Mouse (Mus musculus): ENCODE results near the gene Hsd17b3.

DNA sequence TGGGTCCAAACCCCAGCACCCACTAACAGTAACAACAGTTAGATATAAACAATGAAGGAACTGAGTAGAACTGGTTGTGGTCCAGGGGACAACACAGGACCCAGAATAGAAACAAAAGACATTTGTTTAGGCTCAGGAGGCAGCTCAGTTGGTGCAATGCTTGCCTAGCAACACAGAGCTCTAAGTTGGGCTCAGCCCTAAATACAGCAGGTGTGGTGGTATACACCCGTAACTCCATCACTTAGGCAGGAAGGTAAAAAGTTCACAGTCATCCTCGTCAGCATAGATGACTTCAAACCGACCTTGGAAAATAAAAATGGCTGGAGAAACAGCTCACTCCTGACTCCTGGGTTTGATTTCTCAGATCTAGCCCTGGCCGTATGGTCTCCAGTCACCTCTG lies 55.8 kb downstream of the Hsd17b3 start:
- TF ChIP-seq CTCF (IDR thresholded peaks at IDR 0.05; ENCODE audit: low read depth, low read length), result no peak
- TF ChIP-seq POLR2A (IDR thresholded peaks at IDR 0.05; ENCODE audit: borderline replicate concordance, low read depth, low read length), result no peak

All from bone marrow macrophage, adult 2 months (primary cell).